Mouse (Mus musculus): ENCODE results near the gene E130208F15Rik. TPM values are rescaled to one million over a fixed set of nuclear protein-coding genes. Genes with fewer than 3 reads are reported as not detected.

The E130208F15Rik gene
- polyA plus RNA-seq, 1 experiment, result 0.66 TPM

Other genes with a start within 250 kb of the E130208F15Rik start
- 2.6 and 3.4 TPM in 2 replicates for gene Zfp82, start 248.8 kb upstream of the E130208F15Rik start, polyA plus RNA-seq (2012; rRNA removed)
- 0.61 TPM in 1 of 2 replicates, not detected in the other for gene Gm26920, start 231.3 kb upstream of the E130208F15Rik start, polyA plus RNA-seq (2012; rRNA removed)
- 6.3 and 7.0 TPM in 2 replicates for gene Zfp566, start 231.2 kb upstream of the E130208F15Rik start, polyA plus RNA-seq (2012; rRNA removed)
- 34.8 and 35.4 TPM in 2 replicates for gene Zfp260, start 227.0 kb upstream of the E130208F15Rik start, polyA plus RNA-seq (2012; rRNA removed)
- 9.1 and 9.3 TPM in 2 replicates for gene Zfp382, start 199.8 kb upstream of the E130208F15Rik start, polyA plus RNA-seq (2012; rRNA removed)
- 36.0 and 38.8 TPM in 2 replicates for gene Zfp146, start 152.0 kb upstream of the E130208F15Rik start, polyA plus RNA-seq (2012; rRNA removed)
- 5.6 and 7.7 TPM in 2 replicates for gene Cox7a1, start 137.6 kb upstream of the E130208F15Rik start, polyA plus RNA-seq (2012; rRNA removed)
- gene Capns1, start 122.9 kb upstream of the E130208F15Rik start, polyA plus RNA-seq (2012; rRNA removed), result 236 and 319 TPM in 2 replicates
- gene Polr2i, start 89.8 kb upstream of the E130208F15Rik start, polyA plus RNA-seq (2012; rRNA removed), result 157 and 161 TPM in 2 replicates
- gene Tbcb, start 89.5 kb upstream of the E130208F15Rik start, polyA plus RNA-seq (2012; rRNA removed), result 114 and 129 TPM in 2 replicates
- gene Ovol3, start 86.0 kb upstream of the E130208F15Rik start, polyA plus RNA-seq (2012; rRNA removed), result not detected in 2 replicates
- gene Thap8, start 41.6 kb upstream of the E130208F15Rik start, polyA plus RNA-seq (2012; rRNA removed), result 0.15 and 0.22 TPM in 2 replicates
- 3.9 and 5.6 TPM in 2 replicates for gene Wdr62, start 41.3 kb upstream of the E130208F15Rik start, polyA plus RNA-seq (2012; rRNA removed)
- 354 and 373 TPM in 2 replicates for gene Clip3, start 30.0 kb upstream of the E130208F15Rik start, polyA plus RNA-seq (2012; rRNA removed)
- 132 TPM in 2 replicates for gene Alkbh6, start 13.0 kb upstream of the E130208F15Rik start, polyA plus RNA-seq (2012; rRNA removed)
- gene Syne4, start 6.9 kb upstream of the E130208F15Rik start, polyA plus RNA-seq (2012; rRNA removed), result 27.6 and 29.9 TPM in 2 replicates
- 16.9 and 19.2 TPM in 2 replicates for gene Sdhaf1, start 2.2 kb downstream of the E130208F15Rik start, polyA plus RNA-seq (2012; rRNA removed)
- gene Lrfn3, start 41.0 kb downstream of the E130208F15Rik start, polyA plus RNA-seq (2012; rRNA removed), result 19.8 and 22.2 TPM in 2 replicates
- gene Tyrobp, start 92.0 kb downstream of the E130208F15Rik start, polyA plus RNA-seq (2012; rRNA removed), result 73.2 and 80.4 TPM in 2 replicates
- gene Hcst, start 98.1 kb downstream of the E130208F15Rik start, polyA plus RNA-seq (2012; rRNA removed), result 1.5 and 2.2 TPM in 2 replicates
- gene Nfkbid, start 100.0 kb downstream of the E130208F15Rik start, polyA plus RNA-seq (2012; rRNA removed), result 5.4 and 6.4 TPM in 2 replicates
- gene Aplp1, start 123.8 kb downstream of the E130208F15Rik start, polyA plus RNA-seq (2012; rRNA removed), result 940 and 960 TPM in 2 replicates
- gene Kirrel2, start 135.9 kb downstream of the E130208F15Rik start, polyA plus RNA-seq (2012; rRNA removed), result 3.7 and 7.1 TPM in 2 replicates
- 1.2 and 1.6 TPM in 2 replicates for gene Nphs1, start 136.6 kb downstream of the E130208F15Rik start, polyA plus RNA-seq (2012; rRNA removed)
- gene Prodh2, start 171.9 kb downstream of the E130208F15Rik start, polyA plus RNA-seq (2012; rRNA removed), result 0.18 and 0.19 TPM in 2 replicates
- gene Arhgap33, start 213.3 kb downstream of the E130208F15Rik start, polyA plus RNA-seq (2012; rRNA removed), result 172 and 192 TPM in 2 replicates
- gene Hspb6, start 230.4 kb downstream of the E130208F15Rik start, polyA plus RNA-seq (2012; rRNA removed), result 9.3 and 10.7 TPM in 2 replicates
- gene Proser3, start 230.6 kb downstream of the E130208F15Rik start, polyA plus RNA-seq (2012; rRNA removed), result 7.3 and 8.3 TPM in 2 replicates
- 64.1 and 67.3 TPM in 2 replicates for gene Lin37, start 238.1 kb downstream of the E130208F15Rik start, polyA plus RNA-seq (2012; rRNA removed)
- 125 and 131 TPM in 2 replicates for gene U2af1l4, start 241.6 kb downstream of the E130208F15Rik start, polyA plus RNA-seq (2012; rRNA removed)
- 8.2 and 9.4 TPM in 2 replicates for gene Gm49396, start 241.6 kb downstream of the E130208F15Rik start, polyA plus RNA-seq (2012; rRNA removed)
- gene Psenen, start 241.9 kb downstream of the E130208F15Rik start, polyA plus RNA-seq (2012; rRNA removed), result 114 and 133 TPM in 2 replicates
- gene Igflr1, start 243.7 kb downstream of the E130208F15Rik start, polyA plus RNA-seq (2012; rRNA removed), result 6.2 and 7.9 TPM in 2 replicates